Mouse (Mus musculus): ENCODE results near the gene Wdr43. TPM values are rescaled to one million over a fixed set of nuclear protein-coding genes. Genes with fewer than 3 reads are reported as not detected.
"Not testable (repeated sequence)": the region's sequence is repeated elsewhere in the genome, so short reads cannot be mapped to it uniquely, and the experiment has no call there.

The Wdr43 gene
- total RNA-seq (2018; cell fraction: chromatin; rRNA removed): 100 to 1,000 TPM in 21 of 26 experiments, 10 to 100 TPM in 5; 50.8 to 280 (median 144) TPM
- total RNA-seq (2018; cell fraction: cytosol; rRNA removed): 10 to 100 TPM; 23.2 to 45.6 (median 35.8) TPM
- 100 to 1,000 TPM in 3 of 26 experiments, 10 to 100 TPM in 23; 37.6 to 195 (median 67.5) TPM for total RNA-seq (2018; cell fraction: nucleus; rRNA removed)
- polyA plus RNA-seq (2018): 27.6 to 77.2 TPM (median 53.6 TPM) in 3 replicates

DNA sequence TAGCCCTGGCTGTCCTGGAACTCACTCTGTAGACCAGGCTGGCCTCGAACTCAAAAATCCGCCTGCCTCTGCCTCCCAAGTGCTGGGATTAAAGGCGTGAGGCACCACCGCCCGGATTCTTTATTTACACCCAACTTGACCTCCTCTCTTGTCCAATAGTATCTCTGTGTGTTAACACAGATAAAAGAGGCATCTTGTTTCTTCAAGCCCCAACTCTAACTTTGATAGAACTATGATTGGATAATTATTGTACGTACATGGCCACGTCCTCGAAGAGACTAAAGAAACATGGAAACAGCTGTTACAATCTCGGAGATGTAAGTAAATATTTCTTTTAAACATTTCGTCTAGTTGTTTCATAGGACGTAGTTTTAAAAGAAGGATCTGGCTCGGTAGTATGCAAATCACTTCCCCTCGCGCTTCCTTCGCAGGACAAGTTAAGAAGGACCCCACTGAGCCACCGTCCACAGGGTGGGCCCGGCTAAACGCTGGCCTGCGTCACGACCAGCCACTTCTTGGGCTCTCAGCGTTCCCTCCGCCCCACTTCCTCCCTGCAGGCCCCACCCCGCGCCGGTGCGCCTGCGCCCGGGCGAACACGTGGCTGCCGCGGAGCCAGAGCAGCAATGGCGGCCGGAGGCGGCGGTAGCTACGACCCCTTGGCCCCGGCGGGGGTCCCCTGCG is at the start of gene Wdr43:
TSS of gene Wdr43 (plus strand) at position 258 of the 681 bp plus-strand sequence.
- Histone ChIP-seq H3K79me2 (ENCODE audit: inconsistent target) (peaks cover 43% of the 10 kb centered on the region), H3K4me3 (ENCODE audit: inconsistent target) (peak within 1 kb of the TSS; percentile 79), H3K36me3 (ENCODE audit: inconsistent target) (no peaks in the 10 kb centered on the region), H3K27ac (peak within 1 kb of the TSS; percentile 49)
- WGBS (ENCODE audit: missing documents): 4% methylated on average over 39 of the region's 40 CpGs

DNA sequence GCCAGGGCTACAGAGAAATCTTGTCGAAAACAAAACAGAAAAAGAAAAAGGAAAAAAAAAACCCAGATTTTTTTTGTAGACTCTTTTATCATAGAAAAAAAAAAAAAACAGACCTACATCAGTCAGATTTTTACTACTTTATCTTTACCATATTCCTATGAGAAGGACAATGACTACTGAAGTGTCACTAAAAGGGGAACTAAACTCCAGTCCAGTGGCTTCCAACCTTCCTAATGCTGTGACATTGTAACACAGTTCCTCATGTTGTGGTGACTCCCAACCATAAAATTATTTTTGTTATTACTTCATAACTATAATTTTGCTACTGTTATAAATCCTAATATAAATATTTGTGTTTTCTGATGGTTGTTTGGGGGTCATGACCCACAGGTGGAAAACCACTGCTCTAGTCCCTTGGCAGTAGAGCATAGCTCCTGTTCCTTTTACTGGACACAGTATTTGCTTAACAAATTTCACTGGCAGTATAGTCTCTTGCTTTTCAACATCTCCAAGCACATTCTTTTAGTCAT is 36.5 kb upstream of the Wdr43 start:
- no peak overlapping the region for H3K27ac ChIP-seq
- no peaks in the 10 kb centered on the region for H3K36me3 ChIP-seq (ENCODE audit: inconsistent target)
- H3K4me3 ChIP-seq (ENCODE audit: inconsistent target): no peak overlapping the region
- no peaks in the 10 kb centered on the region for H3K79me2 ChIP-seq (ENCODE audit: inconsistent target)
- WGBS (ENCODE audit: missing documents): 100% methylated on average over 1 of the region's 1 CpGs

DNA sequence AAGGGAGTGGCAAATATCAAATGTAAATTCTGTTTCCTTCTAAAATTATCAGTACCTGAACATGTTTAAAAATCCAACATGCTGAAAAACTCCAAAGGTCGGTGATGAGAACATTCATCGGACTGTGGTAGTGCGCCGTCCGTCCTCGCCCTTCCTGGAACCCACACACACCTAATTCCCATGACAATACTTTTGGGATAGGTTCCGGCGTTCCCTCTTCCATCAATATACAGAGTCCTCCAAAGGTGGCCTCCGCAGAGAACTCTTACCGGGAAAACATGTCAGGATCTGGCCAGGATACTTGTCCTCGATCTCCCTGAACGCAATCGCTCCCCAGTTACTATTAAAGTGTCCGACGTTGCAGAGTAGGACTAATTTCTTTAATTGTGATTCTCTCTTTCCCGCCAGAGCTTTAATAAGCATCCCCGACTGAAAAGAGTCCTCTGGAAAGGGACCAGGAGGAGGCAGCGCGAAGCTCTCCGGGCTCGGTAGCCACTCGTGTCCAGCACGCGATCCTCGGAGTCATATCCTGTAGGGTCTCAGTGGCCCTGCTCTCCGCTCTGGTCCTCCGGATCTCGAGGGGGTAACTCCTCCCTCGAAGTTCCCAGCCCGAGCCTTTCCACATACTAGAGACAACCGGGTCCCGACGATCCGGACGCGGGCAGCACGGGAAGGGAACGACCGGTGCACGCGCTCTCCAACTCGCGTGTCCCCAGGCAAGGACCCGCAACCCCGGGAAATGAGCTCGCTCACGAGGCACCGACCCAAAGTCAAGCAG is 17.6 kb upstream of the Wdr43 start:
- peaks cover 48% of the 10 kb centered on the region for H3K79me2 ChIP-seq (ENCODE audit: inconsistent target)
- whole genome bisulfite sequencing (ENCODE audit: missing documents): 1% methylated on average over 48 of the region's 48 CpGs
- no peaks in the 10 kb centered on the region for H3K36me3 ChIP-seq (ENCODE audit: inconsistent target)
- peak overlapping the region; percentile 73 for H3K27ac ChIP-seq
- peak overlapping the region; percentile 83 for H3K4me3 ChIP-seq (ENCODE audit: inconsistent target)

DNA sequence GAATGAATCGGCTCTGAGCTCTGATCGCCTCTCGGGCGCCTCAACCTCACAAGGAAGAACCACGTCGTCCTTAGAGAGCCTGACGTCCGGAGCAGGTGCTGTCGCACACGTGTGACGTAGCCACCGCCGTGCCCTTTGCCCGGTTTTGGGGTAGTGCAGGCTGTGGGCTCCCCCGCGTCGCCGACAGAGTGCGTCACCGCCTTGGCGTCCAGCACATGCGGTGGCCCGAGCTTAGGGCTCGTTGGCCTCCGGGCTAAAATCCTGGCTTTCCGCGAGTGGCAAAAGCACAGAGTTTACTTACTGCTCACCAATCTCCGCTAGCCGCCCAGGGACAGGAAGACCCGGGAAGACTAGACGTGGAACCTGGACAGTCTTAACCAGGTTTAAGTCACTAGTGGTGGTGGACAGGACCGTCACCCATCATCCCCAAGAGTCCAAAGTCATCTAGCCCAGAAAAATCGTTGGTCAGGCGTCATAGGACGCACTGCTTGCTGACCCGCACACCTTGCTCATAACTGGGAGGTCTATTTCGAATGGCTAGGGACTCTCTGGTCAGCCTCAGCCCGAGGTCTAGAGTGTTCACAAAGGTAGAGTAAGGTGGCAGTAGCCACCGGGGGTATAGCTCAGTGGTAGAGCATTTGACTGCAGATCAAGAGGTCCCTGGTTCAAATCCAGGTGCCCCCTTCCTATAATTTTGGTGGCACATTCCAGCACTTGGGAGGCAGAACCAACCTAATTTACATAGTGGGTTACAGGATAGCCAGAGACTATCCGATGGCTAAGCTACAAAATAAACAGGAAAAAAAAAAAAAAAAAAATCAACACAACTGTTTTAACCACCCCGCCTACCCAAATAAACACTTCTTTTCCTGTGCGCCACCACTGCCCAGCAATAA is 16.8 kb upstream of the Wdr43 start:
- H3K27ac ChIP-seq: peak overlapping the region; percentile 73
- H3K36me3 ChIP-seq (ENCODE audit: inconsistent target): no peaks in the 10 kb centered on the region
- peaks cover 40% of the 10 kb centered on the region for H3K79me2 ChIP-seq (ENCODE audit: inconsistent target)
- 7% methylated on average over 42 of the region's 42 CpGs for WGBS (ENCODE audit: missing documents)
- peak overlapping the region; percentile 83 for H3K4me3 ChIP-seq (ENCODE audit: inconsistent target)

DNA sequence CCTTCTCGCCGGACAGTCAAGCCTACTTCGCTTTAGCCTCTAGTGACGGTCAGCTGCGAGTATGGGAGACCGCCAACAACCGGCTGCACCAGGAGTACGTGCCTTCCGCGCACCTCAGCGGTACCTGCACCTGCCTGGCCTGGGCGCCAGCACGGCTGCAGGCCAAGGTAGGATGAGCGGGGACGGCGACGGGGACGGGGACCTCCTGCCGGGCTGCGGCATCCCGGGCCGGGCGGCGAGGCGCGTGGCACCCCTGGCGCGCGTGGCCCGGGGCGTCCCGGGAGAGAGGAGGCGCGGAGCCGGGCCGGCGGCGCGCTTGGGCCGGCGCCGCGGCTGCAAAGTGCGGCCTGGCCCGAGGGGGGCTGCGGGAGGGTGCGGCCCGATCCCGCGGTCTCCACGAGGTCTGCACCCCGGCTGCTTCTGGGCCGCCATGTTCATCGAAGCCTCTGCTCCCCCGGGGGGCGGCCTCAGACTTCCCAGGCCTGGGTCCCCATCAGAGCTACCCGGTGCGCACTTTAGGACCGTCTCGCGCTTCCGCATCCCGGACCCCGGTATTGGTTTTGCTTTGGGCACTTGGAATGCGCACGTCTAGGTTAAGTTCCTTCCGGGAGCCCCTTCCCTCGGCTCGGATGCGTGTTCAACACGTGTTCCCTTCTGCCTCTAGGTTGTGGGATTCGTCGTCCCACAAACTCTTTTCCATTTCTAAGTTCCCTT is 781 bp downstream of the Wdr43 start:
- under 1% methylated on average over 68 of the region's 73 CpGs for WGBS (ENCODE audit: missing documents)
- no peaks in the 10 kb centered on the region for H3K36me3 ChIP-seq (ENCODE audit: inconsistent target)
- peaks cover 50% of the 10 kb centered on the region for H3K79me2 ChIP-seq (ENCODE audit: inconsistent target)
- peak overlapping the region; percentile 79 for H3K4me3 ChIP-seq (ENCODE audit: inconsistent target)
- peak overlapping the region; percentile 8; the same call in 1 of the 2 replicates for H3K27ac ChIP-seq

DNA sequence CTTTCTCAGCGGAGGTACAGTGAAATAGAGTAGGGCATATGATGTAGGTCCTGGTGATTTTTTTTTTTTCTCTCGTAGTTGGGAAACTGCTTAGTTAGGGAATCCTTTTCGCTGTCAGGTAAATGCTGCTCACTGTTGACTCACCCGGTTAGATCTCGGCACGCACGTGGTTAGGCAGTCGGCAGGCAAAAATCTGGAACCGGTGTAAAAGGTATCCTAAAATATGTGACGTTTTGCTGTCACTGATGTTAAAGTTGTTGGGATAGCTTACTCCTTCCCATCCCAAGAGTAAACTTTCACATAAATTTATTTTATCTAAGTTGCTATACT is 1.3 kb downstream of the Wdr43 start:
- H3K4me3 ChIP-seq (ENCODE audit: inconsistent target): peak overlapping the region; percentile 79
- no peaks in the 10 kb centered on the region for H3K36me3 ChIP-seq (ENCODE audit: inconsistent target)
- peak overlapping the region; percentile 8; the same call in 1 of the 2 replicates for H3K27ac ChIP-seq
- peaks cover 55% of the 10 kb centered on the region for H3K79me2 ChIP-seq (ENCODE audit: inconsistent target)
- WGBS (ENCODE audit: missing documents): 1% methylated on average over 9 of the region's 10 CpGs

DNA sequence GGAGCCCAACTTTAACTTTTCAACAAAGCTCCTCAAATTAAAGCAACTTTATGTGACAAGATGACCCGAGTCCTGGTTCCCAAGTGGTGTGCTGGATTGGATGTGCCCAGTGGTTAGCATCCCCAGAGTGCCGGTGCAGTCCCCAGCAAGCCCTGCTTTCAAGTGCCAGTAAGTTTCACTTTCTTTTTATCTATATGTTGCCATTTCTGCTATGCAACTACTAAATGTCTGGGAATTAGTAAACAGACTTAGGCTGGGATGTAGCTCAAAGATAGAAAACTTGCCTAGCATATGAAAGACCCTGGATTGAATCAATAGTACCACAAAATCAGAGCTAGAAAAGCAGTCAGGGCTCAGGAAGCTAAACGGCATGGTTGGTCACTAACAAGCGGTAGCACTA is 2.3 kb downstream of the Wdr43 start:
- H3K4me3 ChIP-seq (ENCODE audit: inconsistent target): peak overlapping the region; percentile 79
- peak overlapping the region; percentile 8; the same call in 1 of the 2 replicates for H3K27ac ChIP-seq
- peaks cover 65% of the 10 kb centered on the region for H3K79me2 ChIP-seq (ENCODE audit: inconsistent target)
- 33% methylated on average over 4 of the region's 4 CpGs for WGBS (ENCODE audit: missing documents)
- H3K36me3 ChIP-seq (ENCODE audit: inconsistent target): no peaks in the 10 kb centered on the region

DNA sequence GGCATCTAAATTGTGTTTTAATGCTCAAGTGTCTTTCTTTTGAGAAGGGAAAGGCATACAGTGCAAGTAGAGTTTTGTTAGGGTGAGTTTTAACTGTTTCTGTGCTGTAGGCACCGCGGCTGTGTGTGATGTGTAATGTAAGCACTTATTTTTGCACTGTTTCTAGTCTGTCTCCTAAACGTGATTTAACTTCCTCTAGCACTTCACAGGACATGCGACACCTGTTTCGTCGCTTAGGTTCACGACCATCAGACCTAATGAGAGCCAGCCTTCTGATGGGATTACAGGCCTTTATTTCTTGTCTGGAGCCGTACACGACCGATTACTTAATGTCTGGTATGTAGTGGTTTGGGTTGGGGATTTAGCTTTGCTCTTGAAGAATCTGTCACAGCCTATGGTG is 16.1 kb downstream of the Wdr43 start:
- peaks cover 74% of the 10 kb centered on the region for H3K36me3 ChIP-seq (ENCODE audit: inconsistent target)
- no peak overlapping the region for H3K27ac ChIP-seq
- H3K79me2 ChIP-seq (ENCODE audit: inconsistent target): peaks cover 41% of the 10 kb centered on the region
- WGBS (ENCODE audit: missing documents): 94% methylated on average over 10 of the region's 10 CpGs
- H3K4me3 ChIP-seq (ENCODE audit: inconsistent target): no peak overlapping the region

DNA sequence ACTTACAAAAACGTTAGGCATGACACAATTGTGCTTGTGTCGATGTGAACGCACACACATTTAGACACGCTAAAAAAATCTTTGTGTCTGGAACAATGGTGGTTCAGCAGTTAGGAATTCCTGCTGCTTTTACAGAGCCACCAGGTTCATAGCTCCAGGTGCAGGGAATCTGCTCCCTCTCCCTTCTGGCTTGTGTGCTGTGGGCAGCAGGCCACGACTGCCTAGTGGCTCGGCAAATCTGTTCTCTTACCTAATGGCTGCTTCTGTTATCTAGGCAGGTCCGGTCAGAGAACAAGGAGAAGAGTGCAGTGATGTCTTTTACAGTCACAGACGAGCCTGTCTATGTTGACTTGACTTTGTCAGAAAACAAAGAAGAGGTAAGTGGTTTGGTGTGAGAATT is 17.7 kb downstream of the Wdr43 start:
- H3K27ac ChIP-seq: no peak overlapping the region
- 96% methylated on average over 8 of the region's 8 CpGs for WGBS (ENCODE audit: missing documents)
- peaks cover 77% of the 10 kb centered on the region for H3K36me3 ChIP-seq (ENCODE audit: inconsistent target)
- no peak overlapping the region for H3K4me3 ChIP-seq (ENCODE audit: inconsistent target)
- peaks cover 25% of the 10 kb centered on the region for H3K79me2 ChIP-seq (ENCODE audit: inconsistent target)

DNA sequence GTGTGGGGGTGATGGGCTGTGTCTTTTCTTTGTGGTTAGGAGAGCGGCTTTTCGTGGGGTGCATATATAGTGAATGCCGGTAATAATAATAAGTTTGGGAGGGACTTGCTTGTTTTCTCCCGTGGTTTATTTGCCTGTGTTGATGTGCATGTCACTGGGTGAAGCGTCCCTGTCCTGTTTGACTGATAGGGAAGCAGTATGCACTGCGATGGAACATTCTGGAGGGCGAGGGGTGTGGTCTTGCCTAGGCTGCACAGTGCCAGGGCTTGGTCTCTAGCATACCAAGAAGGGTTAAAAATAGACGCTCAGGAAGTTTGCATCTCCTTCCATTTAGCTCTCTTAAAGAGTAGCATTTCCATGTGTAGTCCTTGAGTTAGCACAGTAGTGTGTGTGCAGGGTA is 21.1 kb downstream of the Wdr43 start:
- Histone ChIP-seq H3K79me2 (ENCODE audit: inconsistent target) (no peaks in the 10 kb centered on the region; the same call in 1 of the 2 replicates), H3K4me3 (ENCODE audit: inconsistent target) (no peak overlapping the region), H3K36me3 (ENCODE audit: inconsistent target) (peaks cover 90% of the 10 kb centered on the region), H3K27ac (no peak overlapping the region)
- 93% methylated on average over 8 of the region's 8 CpGs for WGBS (ENCODE audit: missing documents)

DNA sequence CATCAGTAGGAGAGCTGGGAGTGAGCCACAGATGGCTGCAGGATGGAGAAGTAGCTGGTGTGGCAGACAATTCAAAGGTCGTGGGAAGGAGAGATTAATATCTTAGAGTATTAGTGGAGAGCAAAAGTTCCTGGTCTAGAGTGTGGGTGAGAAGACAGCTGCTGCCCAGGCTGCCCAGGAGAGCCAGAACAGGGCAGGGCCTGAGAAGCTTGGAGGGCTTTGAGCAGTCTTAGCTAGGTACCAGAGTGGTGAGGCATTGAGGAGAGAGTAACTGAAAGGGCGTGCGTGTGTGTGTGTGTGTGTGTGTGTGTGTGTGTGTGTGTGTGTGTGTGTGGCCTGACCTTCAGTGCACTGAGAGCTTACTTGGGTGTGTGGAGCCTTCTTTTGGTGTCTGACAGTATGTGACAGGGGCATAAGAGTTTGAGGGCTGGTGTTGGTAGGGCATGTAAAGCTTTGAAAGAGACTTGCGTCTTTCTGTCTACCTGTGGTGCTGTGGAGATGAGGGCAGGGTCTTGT is 22.1 kb downstream of the Wdr43 start:
- peaks cover 91% of the 10 kb centered on the region for H3K36me3 ChIP-seq (ENCODE audit: inconsistent target)
- H3K4me3 ChIP-seq (ENCODE audit: inconsistent target): no peak overlapping the region
- WGBS (ENCODE audit: missing documents): 82% methylated on average over 4 of the region's 4 CpGs
- H3K79me2 ChIP-seq (ENCODE audit: inconsistent target): no peaks in the 10 kb centered on the region; the same call in 1 of the 2 replicates
- H3K27ac ChIP-seq: no peak overlapping the region

DNA sequence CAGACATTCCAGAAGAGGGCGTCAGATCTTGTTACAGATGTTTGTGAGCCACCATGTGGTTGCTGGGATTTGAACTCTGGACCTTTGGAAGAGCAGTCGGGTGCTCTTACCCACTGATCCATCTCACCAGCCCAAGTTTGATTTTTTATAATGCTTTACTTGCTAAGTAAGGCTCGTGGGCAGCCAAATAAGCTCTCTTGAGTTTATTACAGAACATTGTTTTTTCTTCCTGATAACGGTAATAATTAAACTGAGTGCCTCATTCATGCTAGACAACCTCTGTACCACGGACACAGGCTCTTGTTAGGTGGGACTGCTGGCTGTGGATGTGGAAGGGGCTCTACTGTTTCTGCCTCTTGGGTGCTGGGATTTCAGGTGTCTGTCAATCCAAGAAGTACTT is 23.4 kb downstream of the Wdr43 start:
- peaks cover 89% of the 10 kb centered on the region for H3K36me3 ChIP-seq (ENCODE audit: inconsistent target)

DNA sequence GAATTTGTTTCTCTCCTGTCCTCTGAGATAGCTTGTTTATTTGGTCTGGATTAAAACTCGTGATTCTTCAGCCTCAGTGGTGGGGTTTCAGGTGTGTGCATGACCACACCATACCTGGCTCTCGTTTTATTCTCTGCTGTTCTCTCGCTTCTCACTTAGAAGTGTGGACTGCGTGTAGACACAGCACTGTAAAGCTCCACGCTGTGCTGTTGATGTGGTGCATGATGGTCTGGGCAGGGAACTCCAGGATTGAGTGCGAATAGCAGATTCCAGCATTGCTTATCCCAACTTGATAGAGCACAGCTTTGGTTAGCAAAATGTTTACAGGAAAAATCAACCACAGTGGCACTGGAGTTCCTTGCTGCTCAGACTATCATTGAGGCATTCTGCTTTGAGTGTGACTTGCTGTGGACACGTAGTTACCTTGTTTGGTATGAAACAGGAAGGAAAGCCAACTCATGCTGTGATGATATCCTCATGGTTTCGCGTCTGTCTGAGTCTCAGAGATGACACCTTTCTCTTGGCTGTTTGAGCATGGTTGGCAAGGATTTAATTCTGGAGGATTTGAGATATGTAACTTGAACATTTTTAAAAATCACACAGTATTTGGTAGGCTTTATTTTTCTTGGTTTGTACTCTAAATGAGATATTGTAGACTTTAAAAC is 24.9 kb downstream of the Wdr43 start:
- Histone ChIP-seq H3K27ac (no peak overlapping the region), H3K79me2 (ENCODE audit: inconsistent target) (no peaks in the 10 kb centered on the region; the same call in 1 of the 2 replicates), H3K4me3 (ENCODE audit: inconsistent target) (no peak overlapping the region), H3K36me3 (ENCODE audit: inconsistent target) (peaks cover 78% of the 10 kb centered on the region)
- 87% methylated on average over 9 of the region's 9 CpGs for WGBS (ENCODE audit: missing documents)

More for the DNA sequence above, 23.4 kb downstream of the Wdr43 start:
- WGBS (ENCODE audit: missing documents): 92% methylated on average over 4 of the region's 5 CpGs
- not testable (repeated sequence) for H3K27ac ChIP-seq; H3K79me2 ChIP-seq (ENCODE audit: inconsistent target); H3K4me3 ChIP-seq (ENCODE audit: inconsistent target)
